Mouse (Mus musculus): Measurements from ENCODE around the gene Acbd5. TPM values are rescaled to one million over a fixed set of nuclear protein-coding genes. Genes with fewer than 3 reads are reported as not detected.
"Not testable (repeated sequence)": the region's sequence is repeated elsewhere in the genome, so short reads cannot be mapped to it uniquely, and the experiment has no call there.

Acbd5 gene
- 10 to 100 TPM; 31.9 to 36.9 TPM for total RNA-seq (2021)
- long read RNA-seq, experiment 1, transcript Acbd5-204 (13 exons, 3,630 nt): major isoform, 9 of 32 reads
- long read RNA-seq, experiment 1, transcript Acbd5-203 (13 exons, 3,725 nt): major isoform, 9 of 32 reads
- long read RNA-seq, experiment 1, transcript Acbd5-201 (13 exons, 3,630 nt): minor isoform, 5 of 32 reads
- long read RNA-seq, experiment 1, partial matches to known transcripts: 1 of 32 reads
- long read RNA-seq, experiment 1, other reads (novel, unspliced or antisense): 3 of 32 reads
- long read RNA-seq, experiment 2, transcript Acbd5-204 (13 exons, 3,630 nt): major isoform, 7 of 27 reads
- long read RNA-seq, experiment 2, transcript Acbd5-201 (13 exons, 3,630 nt): major isoform, 7 of 27 reads
- long read RNA-seq, experiment 2, partial matches to known transcripts: 2 of 27 reads
- long read RNA-seq, experiment 2, other reads (novel, unspliced or antisense): 6 of 27 reads

- peak; percentile 78 to 93 for DNase-seq (ENCODE audit: low spot score in 2 of 2)
Observed at GRCm38 (mm10) chr2:23067552-23068369, at the start of gene Acbd5. Acbd5 (plus strand) TSS chr2:23068167.

- DNase-seq (ENCODE audit: low spot score in 2 of 2): no peak
Observed at GRCm38 (mm10) chr2:23019170-23019569, 48.8 kb upstream of the Acbd5 start.

- no peak for DNase-seq (ENCODE audit: low spot score in 2 of 2)
Observed at GRCm38 (mm10) chr2:23021320-23021719, 46.6 kb upstream of the Acbd5 start.

GRCm38 (mm10) chr2:23021721-23022120 is 46.2 kb upstream of the Acbd5 start:
- DNase-seq (ENCODE audit: low spot score in 2 of 2): no peak

DNA sequence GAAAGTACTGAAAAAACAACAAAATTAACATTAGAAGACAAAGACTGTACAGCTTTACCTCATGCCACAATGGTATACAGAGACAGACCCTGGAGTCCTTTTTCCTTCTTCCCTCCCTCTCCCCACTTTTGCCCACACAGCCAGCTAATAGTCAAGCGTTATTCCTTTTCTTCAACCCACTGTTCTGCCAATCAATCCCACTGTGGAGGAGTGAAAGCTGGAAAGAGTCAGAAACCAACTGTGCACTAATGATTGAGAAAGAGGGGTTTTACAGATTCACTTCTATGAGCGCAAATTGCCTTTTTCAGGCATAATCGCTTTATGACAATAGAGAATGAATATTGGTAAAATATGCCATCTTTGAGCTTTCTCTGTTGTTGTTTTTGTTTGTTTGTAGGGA is 44.9 kb upstream of the Acbd5 start:
- no peak for DNase-seq (ENCODE audit: low spot score in 2 of 2)

- DNase-seq (ENCODE audit: low spot score in 2 of 2): no peak
Observed at GRCm38 (mm10) chr2:23023714-23024282, 44.2 kb upstream of the Acbd5 start.

DNA sequence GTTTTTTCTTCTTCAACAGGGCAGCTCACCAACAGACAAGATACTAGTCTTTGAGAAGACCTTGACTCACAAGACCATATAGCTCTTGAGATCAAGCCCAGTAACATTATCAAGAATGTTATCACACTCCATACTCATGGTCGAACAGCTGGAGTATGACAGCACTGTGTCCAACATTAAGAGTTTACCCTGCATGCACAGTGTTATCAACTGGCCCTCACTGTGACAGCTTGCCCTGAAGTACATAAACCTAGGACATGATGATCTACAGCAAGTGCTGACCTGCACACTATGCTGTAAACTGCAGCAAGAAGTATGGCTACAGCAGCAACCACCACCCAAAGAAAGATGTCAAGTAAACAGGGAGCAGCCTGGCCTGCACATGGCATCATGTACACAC is 41.6 kb upstream of the Acbd5 start:
- no peak for DNase-seq (ENCODE audit: low spot score in 2 of 2)

DNA sequence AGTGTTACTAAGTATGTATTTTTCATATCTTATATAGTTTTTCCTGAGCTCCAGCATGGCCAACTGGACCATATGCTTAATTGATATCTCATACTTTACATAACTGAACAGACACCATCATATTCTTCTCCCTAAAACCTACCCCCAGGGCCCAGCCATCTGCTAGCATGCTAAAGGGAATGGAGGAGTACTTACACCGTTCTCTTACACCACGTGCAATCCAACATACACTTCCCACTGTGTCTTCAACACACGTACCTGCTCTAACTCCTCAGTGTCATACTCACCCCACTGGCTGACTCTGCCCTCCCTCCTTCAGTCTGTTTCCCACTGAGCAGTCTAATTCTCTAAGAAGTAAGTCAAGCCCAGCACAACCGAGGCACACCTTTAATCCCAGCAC is 39.1 kb upstream of the Acbd5 start:
- no peak for DNase-seq (ENCODE audit: low spot score in 2 of 2)

- DNase-seq (ENCODE audit: low spot score in 2 of 2): no peak
Observed at GRCm38 (mm10) chr2:23030631-23031030, 37.3 kb upstream of the Acbd5 start.

GRCm38 (mm10) chr2:23034692-23035435 is 33.1 kb upstream of the Acbd5 start:
- DNase-seq (ENCODE audit: low spot score in 2 of 2): no peak

GRCm38 (mm10) chr2:23035467-23035866 is 32.5 kb upstream of the Acbd5 start:
- DNase-seq (ENCODE audit: low spot score in 2 of 2): no peak

GRCm38 (mm10) chr2:23039082-23040000 is 28.6 kb upstream of the Acbd5 start:
- peak; percentile 33 to 66 for DNase-seq (ENCODE audit: low spot score in 2 of 2)

- DNase-seq (ENCODE audit: low spot score in 2 of 2): peak; percentile 80 to 90
Observed at GRCm38 (mm10) chr2:23040001-23040646, 27.8 kb upstream of the Acbd5 start, which contains the start of gene Abi1. Abi1 (minus strand) TSS chr2:23040241.

GRCm38 (mm10) chr2:23040690-23041089 is 27.3 kb upstream of the Acbd5 start:
- DNase-seq (ENCODE audit: low spot score in 2 of 2): not testable (repeated sequence)

GRCm38 (mm10) chr2:23041457-23041856 is 26.5 kb upstream of the Acbd5 start:
- DNase-seq (ENCODE audit: low spot score in 2 of 2): no peak

DNA sequence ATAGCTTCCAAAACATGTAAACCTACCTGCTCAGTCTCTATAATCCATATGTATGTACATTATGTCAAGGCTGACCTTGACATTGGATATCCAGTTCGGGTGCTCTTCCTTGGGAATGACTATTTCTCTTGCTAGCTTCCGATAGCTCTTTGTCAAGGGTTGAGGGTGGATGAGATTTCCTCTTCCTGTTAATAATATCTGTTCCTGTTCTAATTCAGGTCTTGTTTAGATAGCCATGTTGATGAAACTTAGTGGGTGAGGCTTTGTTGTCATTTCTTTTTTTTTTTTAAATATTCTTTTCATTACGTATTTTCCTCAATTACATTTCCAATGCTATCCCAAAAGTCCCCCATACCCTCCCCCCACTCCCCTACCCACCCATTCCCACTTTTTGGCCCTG is 25.8 kb upstream of the Acbd5 start:
- no peak for DNase-seq (ENCODE audit: low spot score in 2 of 2)

DNA sequence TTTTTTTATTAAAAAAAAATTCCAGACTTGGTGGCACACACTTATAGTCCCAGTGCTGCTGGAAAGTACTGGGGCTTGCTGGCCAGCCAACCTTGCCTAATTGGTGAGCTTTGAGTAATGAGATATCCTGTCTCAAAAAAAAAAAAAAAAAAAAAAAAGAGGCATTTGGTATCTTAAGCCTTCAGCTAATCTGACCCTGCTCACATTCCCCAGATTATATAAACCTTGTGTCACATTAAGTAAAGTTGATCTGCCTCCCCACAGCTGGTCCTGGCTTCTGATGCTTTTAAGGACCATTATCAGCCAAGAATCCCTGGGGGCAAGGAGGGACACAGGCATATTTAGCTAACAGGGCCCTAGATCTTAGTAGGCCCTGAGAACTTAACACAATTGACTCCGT is 22.3 kb upstream of the Acbd5 start:
- no peak for DNase-seq (ENCODE audit: low spot score in 2 of 2)

DNA sequence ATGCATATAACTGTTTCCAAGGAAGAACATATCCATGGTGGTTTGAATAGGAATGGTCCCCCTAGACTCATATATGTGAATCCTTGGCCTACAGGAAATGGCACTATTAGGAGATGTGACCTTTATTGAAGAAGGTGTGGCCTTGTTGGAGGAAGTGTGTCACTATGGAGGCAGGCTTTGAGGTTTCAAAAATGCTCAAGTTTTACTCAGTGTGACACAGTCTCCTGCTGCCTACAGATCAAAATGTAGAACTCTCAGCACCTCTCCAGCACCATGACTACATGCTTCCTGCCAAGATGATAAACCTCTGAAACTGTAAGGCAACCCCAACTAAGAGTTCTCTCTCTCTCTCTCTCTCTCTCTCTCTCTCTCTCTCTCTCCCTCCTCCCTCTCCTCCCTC is 20.0 kb upstream of the Acbd5 start:
- DNase-seq (ENCODE audit: low spot score in 2 of 2): no peak

DNA sequence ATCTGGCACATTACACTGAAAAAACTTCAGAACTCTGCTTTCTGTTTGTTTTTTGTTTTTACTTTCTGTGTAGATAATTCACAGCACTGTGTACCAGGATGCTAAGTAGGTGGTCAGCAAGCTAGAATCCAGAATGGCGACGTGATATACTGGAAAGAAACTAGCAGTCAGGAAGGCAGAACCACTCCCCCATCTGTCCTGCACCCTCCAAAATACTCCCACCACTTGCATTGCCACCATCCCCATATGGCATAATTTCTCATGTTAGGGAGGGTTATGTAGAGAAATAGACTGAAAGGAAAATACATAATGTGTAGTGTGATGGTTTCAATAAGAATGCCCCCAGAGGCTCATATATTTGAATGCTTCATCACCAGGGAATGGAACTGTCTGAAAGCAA is 16.1 kb upstream of the Acbd5 start:
- DNase-seq (ENCODE audit: low spot score in 2 of 2): no peak
